Mouse (Mus musculus) kidney, adult 2 months (tissue): ENCODE measurements around the gene Bmp8b. TPM values are rescaled to one million over a fixed set of nuclear protein-coding genes. Genes with fewer than 3 reads are reported as not detected.
"Not testable (repeated sequence)": the region's sequence is repeated elsewhere in the genome, so short reads cannot be mapped to it uniquely, and the experiment has no call there.

ENCODE experiments used
- DNase-seq: peaks from one replicate; pipeline ENCODE4 v3.0.0; 2021
- H3K27ac ChIP-seq: fragments of 200-500 bp; 2 replicates; pipeline ENCODE4 v1.5.1; 2012; ENCODE audit warnings: low read depth, low read length, control low read depth, inconsistent platforms; ENCODE audit not compliant: insufficient read depth
- H3K27me3 ChIP-seq: fragments of 200-500 bp; replicated peaks from 2 replicates; pipeline ENCODE4 v1.6.1; 2012; ENCODE audit warnings: mild to moderate bottlenecking, moderate library complexity, low read length, inconsistent platforms; ENCODE audit not compliant: control insufficient read depth, insufficient read depth
- H3K36me3 ChIP-seq: fragments of 200-500 bp; 2 replicates; pipeline ENCODE4 v1.6.1; 2012; ENCODE audit warnings: mild to moderate bottlenecking, moderate library complexity, low read length, inconsistent platforms; ENCODE audit not compliant: control insufficient read depth, insufficient read depth
- H3K4me1 ChIP-seq: fragments of 200-500 bp; 2 replicates; pipeline ENCODE4 v1.6.1; 2011; ENCODE audit warnings: low read length; ENCODE audit not compliant: control insufficient read depth, insufficient read depth
- H3K4me3 ChIP-seq: fragments of 200-500 bp; 2 replicates; pipeline ENCODE4 v1.5.1; 2011; ENCODE audit warnings: mild to moderate bottlenecking, low read depth, low read length, control low read depth; ENCODE audit not compliant: insufficient read depth
- CTCF ChIP-seq: fragments of 200-500 bp; conservative IDR thresholded peaks from 2 replicates; pipeline ENCODE4 v1.5.1; 2011; ENCODE audit warnings: low read depth, mild to moderate bottlenecking, control low read depth, low read length, moderate library complexity, mixed read lengths; ENCODE audit not compliant: insufficient read depth, insufficient read length
- POLR2A ChIP-seq: fragments of 200-500 bp; IDR thresholded peaks from one replicate; pipeline ENCODE4 v1.6.1; 2011; ENCODE audit warnings: low read depth, low read length, control low read depth
- WGBS: fragments of 180-500 bp; shearing (Covaris S2); methylation state at CpG from one replicate; pipeline ENCODE4 v1.1.7; 2018; 5-methylcytosine and 5-hydroxymethylcytosine counted together
- polyA plus RNA-seq: library from polyadenylated mRNA; depleted of rRNA; stranded (reverse); fragments of >200 nt; gene quantifications from 2 replicates; pipeline ENCODE4 v1.2.3, GENCODE M21; 2012

Gene Bmp8b
- polyA plus RNA-seq, 1 experiment, result 0.14 TPM

DNA sequence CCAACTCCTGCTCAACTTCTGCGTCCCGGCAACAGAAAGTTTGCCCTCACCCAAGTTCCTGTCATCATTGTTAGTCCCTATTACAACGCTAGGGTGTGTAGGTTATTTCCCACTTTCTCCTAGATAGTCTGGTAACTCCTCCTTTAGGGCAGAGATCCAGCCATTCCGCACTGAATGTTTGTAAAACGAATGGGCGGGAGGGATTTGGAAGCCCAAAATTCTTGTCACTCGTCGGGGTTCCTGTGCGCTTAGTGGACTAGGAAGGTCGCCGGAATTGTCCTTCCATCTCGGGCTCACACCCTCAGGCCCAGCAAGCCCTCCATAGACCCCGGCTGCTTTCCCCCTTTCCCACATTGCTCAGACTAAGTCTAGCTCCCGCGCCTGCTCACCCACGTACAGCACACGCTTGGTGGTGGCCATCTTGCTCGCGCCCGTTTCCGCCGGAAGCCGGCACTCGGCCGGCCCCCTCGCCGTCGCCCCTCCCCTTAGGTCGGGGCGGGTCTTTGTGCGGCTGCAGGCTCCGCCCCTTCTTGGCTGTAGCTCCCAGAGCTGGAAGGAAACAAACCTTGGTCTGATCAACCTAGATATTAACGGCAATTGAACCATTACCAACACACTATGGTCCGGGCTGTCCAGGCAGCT, 34.7 kb downstream of the Bmp8b start, which contains the start of gene Ppie:
TSS of gene Ppie (minus strand) at position 439 of the 642 bp plus-strand sequence.
- H3K27me3 ChIP-seq, result no peaks in the 10 kb centered on the region
- TF ChIP-seq CTCF (no peak), POLR2A (peak; percentile 48)
- no peaks in the 10 kb centered on the region for H3K4me1 ChIP-seq
- WGBS, result 1% methylated on average over 34 of the region's 34 CpGs
- no peaks in the 10 kb centered on the region for H3K36me3 ChIP-seq
- DNase-seq, result peak; percentile 86
- peak within 1 kb of the TSS; percentile 90 for H3K4me3 ChIP-seq
- peak within 1 kb of the TSS; percentile 60; the same call in 1 of the 2 replicates for H3K27ac ChIP-seq

DNA sequence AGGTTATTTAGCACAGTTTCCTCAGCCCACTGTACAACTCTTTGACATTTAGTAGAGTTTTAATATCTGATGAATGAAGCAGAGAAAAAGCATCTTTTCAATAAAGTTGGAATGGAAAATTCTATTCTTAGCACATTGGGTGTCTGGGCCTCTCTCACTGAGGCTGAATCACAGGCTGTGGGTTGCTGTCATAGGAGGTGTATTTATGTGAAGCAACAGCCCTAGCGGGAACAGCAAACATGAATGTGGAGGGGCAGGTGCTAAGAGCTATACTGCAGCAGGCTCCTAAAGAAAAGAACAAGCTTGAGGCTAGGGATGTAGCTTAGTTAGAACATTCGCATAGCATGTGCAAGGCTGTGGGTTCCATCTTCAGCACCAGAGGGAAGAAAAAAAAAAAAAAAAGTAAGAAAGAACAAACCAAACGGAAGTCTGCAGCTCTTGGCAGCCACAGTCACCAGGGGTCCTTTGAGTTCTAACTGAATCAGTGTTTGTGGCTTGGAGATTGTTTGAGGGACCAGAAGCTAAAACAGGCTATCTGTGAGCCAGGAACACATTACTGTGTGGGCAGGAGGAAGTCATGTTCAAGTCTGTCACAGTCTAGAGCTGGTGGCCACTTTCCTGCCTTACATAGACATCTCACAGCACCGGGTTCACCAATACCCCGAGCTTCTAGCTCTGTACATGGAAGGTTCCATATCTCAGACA, 42.6 kb downstream of the Bmp8b start:
- no peak for DNase-seq
- 74% methylated on average over 5 of the region's 5 CpGs for WGBS
- H3K4me3 ChIP-seq, result no peak overlapping the region
- H3K36me3 ChIP-seq, result no peaks in the 10 kb centered on the region
- no peaks in the 10 kb centered on the region for H3K4me1 ChIP-seq
- H3K27ac ChIP-seq, result no peak overlapping the region
- TF ChIP-seq CTCF, result no peak
- no peak for TF ChIP-seq POLR2A
- H3K27me3 ChIP-seq, result no peaks in the 10 kb centered on the region

DNA sequence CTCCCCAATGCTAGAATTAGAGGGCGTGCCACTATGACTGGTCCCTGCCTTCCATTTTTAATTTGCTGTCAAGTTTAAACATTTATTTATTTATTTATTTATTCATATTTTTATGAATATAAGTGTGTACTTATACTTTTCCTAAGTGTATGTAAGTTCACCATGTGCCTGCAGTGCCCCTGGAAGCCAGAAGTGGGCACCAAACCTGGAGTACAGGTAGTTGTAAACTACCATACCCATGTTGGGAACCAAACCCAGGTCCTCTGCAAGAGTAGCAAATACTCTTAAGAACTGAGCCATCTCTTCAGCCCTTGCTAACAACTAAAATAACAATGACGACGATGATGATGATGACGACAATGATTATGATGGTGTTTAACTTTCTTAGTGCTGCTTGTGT, 47.0 kb downstream of the Bmp8b start:
- no peaks in the 10 kb centered on the region for H3K27me3 ChIP-seq
- no peak overlapping the region for H3K4me3 ChIP-seq
- H3K4me1 ChIP-seq, result no peaks in the 10 kb centered on the region
- no peak for DNase-seq
- TF ChIP-seq CTCF (no peak), POLR2A (no peak)
- H3K27ac ChIP-seq, result no peak overlapping the region
- 86% methylated on average over 4 of the region's 4 CpGs for WGBS
- no peaks in the 10 kb centered on the region for H3K36me3 ChIP-seq

DNA sequence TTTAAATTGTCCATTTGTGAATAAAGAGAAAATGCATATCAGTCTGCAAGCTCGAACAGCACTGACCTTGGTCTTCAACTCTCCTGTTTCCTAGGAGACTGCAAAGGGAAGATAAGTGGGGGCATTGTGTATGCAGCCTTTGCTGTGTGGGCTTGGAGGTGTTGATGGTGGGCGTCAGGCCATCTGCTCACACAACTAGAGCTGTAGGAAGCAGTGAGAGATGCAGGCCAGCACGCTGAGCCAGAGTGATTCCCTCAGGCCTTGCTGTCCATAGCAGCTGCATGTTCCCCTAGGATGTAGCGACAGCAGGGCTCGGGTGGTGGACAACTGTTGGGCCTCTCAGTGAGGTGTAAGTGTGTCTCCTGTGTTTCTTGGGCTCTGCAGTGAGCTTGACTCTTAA, 48.0 kb downstream of the Bmp8b start:
- no peak overlapping the region for H3K4me3 ChIP-seq
- no peaks in the 10 kb centered on the region for H3K27me3 ChIP-seq
- TF ChIP-seq CTCF, result no peak
- TF ChIP-seq POLR2A, result no peak
- H3K27ac ChIP-seq, result no peak overlapping the region
- no peak for DNase-seq
- H3K4me1 ChIP-seq, result no peaks in the 10 kb centered on the region
- no peaks in the 10 kb centered on the region for H3K36me3 ChIP-seq
- 70% methylated on average over 5 of the region's 5 CpGs for WGBS

DNA sequence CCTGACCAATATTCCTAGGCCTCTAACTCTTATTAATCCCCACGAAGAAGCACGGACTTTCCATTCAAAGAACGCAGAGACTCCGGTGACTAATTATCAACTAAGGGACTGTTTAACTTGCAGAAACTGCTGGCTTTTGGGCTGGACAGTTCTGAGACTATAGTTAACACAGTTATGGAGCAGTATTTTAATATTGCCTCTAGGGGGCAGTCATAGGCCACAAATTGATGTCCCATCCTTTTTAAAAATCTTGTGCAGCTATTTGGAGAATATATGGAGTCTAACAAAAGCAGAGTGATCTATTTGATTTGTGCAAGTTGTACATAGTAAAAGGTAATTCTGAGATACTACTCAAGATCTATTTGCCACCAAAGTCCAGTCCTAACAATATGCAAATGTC, 50.0 kb downstream of the Bmp8b start:
- Histone ChIP-seq H3K36me3 (no peaks in the 10 kb centered on the region), H3K27me3 (no peaks in the 10 kb centered on the region), H3K4me1 (no peaks in the 10 kb centered on the region), H3K4me3 (no peak overlapping the region), H3K27ac (no peak overlapping the region)
- TF ChIP-seq POLR2A (no peak), CTCF (no peak)
- 12% methylated on average over 4 of the region's 4 CpGs for WGBS
- DNase-seq, result peak; percentile 62

DNA sequence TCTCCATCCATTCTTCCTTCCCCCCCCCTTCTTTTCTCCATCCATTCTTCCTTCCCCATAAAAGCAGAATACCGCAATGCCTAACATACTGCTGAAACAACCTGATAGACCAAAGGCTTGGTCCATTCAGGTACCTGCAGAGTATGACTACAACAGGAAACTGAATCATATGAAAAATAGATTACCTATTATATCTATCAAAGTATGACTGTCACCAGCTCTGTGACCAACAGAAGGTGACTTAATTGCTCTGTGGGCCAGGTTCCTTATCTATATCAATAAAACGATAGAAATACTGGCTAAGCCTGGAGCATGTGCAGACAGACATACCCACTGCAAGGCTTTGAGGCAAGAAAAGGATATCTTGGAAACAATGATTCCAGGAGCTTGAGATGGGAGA, 50.5 kb downstream of the Bmp8b start:
- no peak for DNase-seq
- Histone ChIP-seq H3K4me3 (no peak overlapping the region), H3K36me3 (no peaks in the 10 kb centered on the region), H3K27me3 (no peaks in the 10 kb centered on the region), H3K4me1 (no peaks in the 10 kb centered on the region), H3K27ac (no peak overlapping the region)
- WGBS, result 66% methylated on average over 2 of the region's 2 CpGs
- TF ChIP-seq POLR2A, result no peak
- TF ChIP-seq CTCF, result no peak

DNA sequence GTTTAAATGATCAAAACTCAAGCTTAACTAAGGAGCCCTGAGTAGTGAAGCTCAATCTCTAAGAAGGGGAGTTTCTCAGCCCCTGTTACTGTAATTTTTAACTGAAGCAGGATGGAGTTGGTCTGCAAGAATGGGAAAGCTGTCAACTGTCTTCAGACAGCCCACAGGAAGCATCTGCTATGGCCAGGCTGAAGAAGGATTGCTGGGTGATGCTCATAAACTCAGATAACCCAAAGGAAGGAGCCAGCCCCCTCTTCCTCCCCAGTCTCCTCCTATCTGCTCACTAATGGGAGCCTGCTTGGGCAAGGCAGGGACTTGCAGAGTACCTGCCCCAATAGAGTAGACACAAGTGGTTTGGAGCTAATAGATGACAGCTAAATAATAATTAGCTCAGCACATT, 50.9 kb downstream of the Bmp8b start:
- Histone ChIP-seq H3K4me1 (no peaks in the 10 kb centered on the region), H3K36me3 (no peaks in the 10 kb centered on the region), H3K27ac (no peak overlapping the region), H3K27me3 (no peaks in the 10 kb centered on the region), H3K4me3 (no peak overlapping the region)
- no peak for TF ChIP-seq CTCF
- no peak for TF ChIP-seq POLR2A
- no peak for DNase-seq

DNA sequence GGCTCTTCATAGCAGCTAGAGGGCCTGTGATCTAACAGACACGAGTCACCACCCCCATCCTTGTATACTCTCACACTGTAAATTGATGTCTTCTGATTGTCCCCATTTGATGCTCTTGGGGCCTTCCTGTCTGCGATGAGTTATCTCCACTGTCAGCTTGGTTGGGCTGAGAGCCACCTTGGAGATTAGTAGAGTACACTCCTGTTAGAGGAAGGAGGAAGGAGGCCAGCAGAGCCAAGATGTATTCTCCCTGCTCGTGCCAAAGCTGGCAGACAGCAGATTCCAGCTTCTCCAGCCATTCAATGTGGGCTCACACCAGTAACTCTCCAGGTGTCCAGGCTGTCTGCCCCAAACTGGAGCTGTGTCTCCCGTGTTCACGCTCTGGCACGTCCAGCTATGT, 55.6 kb downstream of the Bmp8b start:
- no peaks in the 10 kb centered on the region for H3K36me3 ChIP-seq
- no peak overlapping the region for H3K4me3 ChIP-seq
- H3K4me1 ChIP-seq, result no peaks in the 10 kb centered on the region
- H3K27ac ChIP-seq, result no peak overlapping the region
- H3K27me3 ChIP-seq, result no peaks in the 10 kb centered on the region
- 80% methylated on average over 6 of the region's 6 CpGs for WGBS
- DNase-seq, result no peak
- TF ChIP-seq POLR2A (no peak), CTCF (no peak)

DNA sequence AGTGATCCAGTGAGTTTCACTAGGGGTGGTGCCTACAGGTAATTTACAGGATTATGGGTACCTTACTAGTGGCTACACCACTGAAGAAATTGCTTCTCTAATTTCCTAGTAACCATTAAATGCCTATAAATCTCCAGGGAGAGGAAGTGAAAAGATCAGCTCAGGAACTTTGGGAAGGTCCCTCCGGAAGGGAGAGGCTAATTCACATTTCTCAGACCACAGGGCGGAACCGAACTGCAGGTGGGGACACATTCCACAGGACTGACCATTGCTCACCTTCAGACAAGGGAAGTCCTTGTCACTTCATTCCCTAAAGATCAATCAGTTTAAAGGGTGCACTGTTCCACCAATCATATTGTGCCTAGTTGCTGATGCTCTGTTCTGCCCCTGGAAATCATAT, 56.3 kb downstream of the Bmp8b start:
- not testable (repeated sequence) for H3K4me1 ChIP-seq, H3K27me3 ChIP-seq, H3K27ac ChIP-seq, H3K36me3 ChIP-seq, DNase-seq, H3K4me3 ChIP-seq
- 46% methylated on average over 3 of the region's 3 CpGs for WGBS
